Mouse (Mus musculus) right cerebral cortex, postnatal 36 days (tissue): ENCODE data around the gene Nploc4.

ENCODE experiments used
- DNase-seq, 2 experiments: peaks; one replicate each; pipeline ENCODE4 v3.0.0; 2022; ENCODE audit warnings: low spot score in 2 of 2, mixed read lengths in 1 of 2

Nploc4 gene

DNA sequence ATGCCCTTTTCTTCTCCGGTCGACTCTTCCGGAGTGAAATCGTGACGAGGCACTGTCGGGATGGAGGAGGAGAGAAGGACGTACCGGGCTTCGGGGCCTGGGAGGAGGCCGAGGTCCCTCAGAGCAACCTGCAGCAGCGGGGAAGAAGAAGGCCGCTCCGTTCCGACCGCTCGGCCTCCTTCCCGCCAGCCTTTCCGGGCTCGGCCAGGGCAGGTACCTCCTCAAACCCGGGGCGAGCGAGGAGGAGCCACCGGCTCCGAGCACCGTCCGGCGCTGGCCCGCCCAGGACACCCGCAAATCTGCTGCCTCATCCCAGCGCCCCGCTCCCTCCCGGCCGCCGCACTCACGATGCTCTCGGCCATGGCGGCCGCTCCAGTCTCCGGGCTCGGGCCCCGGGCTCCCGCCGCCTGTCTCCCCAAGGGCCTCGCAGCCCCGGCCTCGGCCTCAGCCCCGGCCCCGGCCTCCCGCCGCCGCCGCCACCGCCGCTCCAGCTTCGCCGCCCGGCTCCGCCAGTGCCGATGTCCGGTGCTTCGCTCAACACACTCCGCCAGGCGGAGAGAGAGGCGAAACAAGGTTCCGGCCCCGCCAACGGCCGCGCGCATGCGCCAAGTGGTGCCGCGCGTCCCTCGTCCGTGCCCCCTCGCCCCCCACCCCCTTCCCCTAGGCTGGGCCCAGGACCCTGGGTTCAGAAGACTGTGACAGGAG lies at the start of gene Nploc4:
TSS of gene Nploc4 (minus strand) at position 557 of the 705 bp plus-strand sequence.
- DNase-seq: peak; percentile 67 to 73

DNA sequence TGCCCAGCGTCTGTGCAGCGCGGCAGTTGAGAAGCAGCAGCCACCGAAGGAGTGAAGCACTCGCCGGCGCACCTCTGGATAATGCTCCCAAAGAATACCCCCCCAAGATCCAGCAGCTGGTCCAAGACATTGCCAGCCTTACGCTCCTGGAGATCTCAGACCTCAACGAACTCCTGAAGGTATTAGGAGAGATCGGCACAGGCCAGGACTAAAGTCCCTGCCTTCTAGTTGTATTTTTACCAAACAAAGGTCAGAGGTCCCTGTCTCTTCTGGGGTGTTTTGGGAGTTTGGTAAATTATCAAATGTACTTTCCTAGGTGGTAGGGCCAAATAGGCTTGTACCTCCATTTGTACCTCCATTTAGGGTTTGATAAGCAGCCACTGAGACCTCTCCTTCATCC lies 47.7 kb upstream of the Nploc4 start:
- no peak for DNase-seq

- peak; percentile 89 for DNase-seq
These were observed 46.9 kb upstream of the Nploc4 start, which contains the start of gene Mrpl12 for GRCm38 (mm10) chr11:120484265-120484981. Mrpl12 (plus strand) TSS chr11:120484613.

- DNase-seq: no peak
These were observed 46.0 kb upstream of the Nploc4 start for GRCm38 (mm10) chr11:120483448-120483934.

GRCm38 (mm10) chr11:120472052-120472451 lies 34.5 kb upstream of the Nploc4 start:
- no peak for DNase-seq

DNA sequence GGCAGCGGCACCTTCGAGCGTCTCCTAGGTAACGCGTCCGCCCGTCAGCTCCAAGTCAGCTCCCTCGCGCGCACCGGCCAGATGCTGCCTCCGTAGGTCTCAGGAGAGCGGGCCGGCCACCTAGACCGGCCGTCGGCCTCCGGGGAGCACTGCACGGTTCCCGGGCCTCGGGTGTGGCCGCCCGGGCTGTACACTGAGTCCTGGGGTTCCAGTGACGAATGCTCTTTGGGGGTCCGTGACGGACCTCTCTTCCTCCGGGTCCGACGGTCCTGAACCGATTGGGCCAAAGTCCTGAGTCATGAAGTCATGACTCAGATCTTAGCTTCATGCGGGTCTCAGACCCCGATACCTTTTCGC lies 30.2 kb upstream of the Nploc4 start:
- DNase-seq: no peak

- DNase-seq: peak; percentile 94 to 96
These were observed 29.7 kb upstream of the Nploc4 start, which contains the start of gene Arl16 for GRCm38 (mm10) chr11:120467051-120467735. Arl16 (minus strand) TSS chr11:120467607.

DNA sequence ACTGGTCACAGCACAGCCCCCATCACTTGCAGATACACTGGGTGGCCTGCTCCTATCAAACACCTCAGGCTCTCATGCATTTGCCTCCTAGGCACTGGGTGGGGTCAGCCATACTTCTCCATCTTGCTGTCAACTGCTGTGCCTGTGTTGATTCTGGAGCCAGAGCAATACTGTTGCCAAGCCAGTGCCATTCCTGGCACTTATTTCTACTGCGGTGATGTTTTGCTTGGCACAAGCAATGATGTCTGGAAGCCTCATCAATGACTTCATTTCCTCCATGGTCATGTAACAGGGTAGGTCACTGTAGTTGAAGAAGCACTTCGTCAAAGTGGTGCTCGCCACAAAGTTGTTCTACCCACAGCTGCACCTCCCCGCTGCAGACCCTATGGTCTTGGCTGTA lies 28.0 kb upstream of the Nploc4 start:
- DNase-seq: no peak

- no peak for DNase-seq
These were observed 26.9 kb upstream of the Nploc4 start for GRCm38 (mm10) chr11:120464365-120464764.

GRCm38 (mm10) chr11:120463536-120463935 lies 26.0 kb upstream of the Nploc4 start:
- DNase-seq: no peak

GRCm38 (mm10) chr11:120458847-120459597 lies 21.5 kb upstream of the Nploc4 start:
- DNase-seq: no peak

DNA sequence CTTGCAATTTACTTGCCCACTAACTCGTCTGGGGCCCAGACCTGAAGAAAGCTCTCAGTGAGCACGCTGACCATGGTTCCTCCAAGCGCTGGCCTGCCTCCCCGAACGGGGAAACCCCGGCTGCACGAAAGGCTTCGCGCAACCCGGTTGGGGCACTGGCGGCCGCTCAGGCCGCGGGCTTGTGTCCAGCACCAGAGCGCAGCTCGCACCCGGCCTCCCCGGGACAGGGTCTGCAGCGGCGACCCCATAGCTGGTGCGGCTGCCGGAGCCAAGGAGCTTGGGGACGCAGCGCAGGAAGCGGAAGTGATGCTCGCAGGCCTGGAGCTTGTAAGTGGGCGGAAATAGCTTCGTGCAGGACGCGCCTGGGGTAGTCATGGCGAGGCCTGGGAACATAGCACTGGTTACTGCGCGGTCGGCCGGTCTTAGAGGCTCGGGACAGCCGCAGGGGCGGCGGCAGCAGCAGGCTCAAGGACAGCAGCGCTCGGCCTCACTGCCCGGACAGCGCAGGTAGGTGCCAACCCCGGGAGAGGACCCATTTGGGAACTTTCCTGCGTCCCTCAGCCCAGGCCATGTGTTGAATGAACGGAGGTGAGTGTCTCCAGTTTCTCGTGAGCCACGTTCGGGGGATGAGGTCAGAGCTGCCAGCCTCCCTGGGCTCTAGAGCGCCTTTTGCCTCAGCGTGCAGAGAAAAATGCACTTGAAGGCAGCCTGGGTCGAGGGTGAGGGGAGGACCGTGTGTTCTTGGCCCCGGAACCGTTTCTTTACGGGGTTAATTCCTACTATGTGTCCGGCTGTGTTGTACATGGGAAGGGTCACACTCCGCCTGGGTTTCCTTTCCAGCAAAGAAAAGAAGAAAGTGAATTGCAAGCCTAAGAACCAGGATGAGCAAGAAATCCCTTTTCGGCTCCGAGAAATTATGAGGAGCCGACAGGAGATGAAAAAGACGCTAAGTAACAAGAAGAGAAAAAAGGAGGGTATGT lies 20.6 kb upstream of the Nploc4 start, which contains the start of the genes Oxld1 and Ccdc137:
TSS of gene Oxld1 (minus strand) at position 297 of the 980 bp plus-strand sequence.
TSS of gene Ccdc137 (plus strand) at position 344 of the 980 bp plus-strand sequence.
- DNase-seq: peak; percentile 59 to 75

GRCm38 (mm10) chr11:120457370-120457769 lies 19.9 kb upstream of the Nploc4 start:
- DNase-seq: no peak

DNA sequence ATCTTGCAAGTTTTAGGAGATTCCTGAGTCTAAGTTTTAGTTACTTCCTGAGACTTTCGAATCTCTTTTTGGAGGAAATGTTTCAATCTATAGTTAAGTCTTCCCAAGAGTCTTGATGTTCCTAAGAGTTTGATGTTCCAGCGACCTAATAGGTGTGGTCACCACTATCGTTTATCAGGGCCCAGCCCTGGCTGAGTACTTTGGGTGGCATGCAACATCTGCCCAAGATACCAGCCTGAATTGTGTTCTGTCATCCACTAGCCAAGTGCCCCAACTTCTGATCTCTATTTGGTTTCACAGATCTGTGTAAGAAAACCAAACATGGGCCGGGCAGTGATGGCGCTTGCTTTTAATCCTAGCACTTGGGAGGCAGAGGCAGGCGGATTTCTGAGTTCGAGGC lies 17.9 kb upstream of the Nploc4 start:
- DNase-seq: no peak

DNA sequence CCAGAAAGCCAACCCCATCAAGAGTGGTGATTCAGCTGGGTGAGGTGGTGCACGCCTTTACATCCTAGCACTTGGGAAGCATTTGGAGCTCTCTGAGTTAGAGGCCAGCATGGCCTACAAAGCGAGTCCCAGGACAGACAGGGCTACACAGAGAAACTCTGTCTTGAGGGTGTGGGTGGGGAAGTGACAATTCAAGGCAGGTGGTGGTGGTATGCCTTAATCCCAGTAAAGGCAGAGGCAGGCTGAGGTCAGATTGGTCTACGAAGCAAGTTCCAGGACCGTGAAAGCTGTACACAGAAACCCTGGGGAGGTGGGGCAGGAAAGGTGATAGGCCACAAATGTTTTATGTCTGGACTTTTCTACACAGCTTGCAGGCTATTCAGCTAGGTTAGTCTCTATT lies 17.5 kb upstream of the Nploc4 start:
- no peak for DNase-seq

DNA sequence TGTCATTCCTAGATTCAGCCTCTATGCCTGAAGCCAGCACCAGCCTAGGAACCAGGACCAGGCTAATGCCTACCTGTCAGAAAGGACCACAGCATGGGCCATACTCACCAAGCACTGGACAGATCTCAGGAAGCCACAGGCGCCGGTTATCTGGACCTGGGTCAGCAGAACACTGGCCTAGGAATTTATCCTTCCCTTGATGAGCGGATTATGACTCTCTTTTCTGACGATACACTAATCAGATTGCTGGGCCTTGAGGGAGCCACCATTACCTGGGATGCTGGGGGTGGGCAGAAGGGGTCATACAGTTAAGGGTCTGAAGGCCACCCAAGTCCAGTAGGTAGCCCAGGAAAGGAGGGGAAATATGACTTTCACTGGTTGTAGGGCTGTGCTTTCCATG lies 15.8 kb upstream of the Nploc4 start, which contains the start of gene Pde6g:
TSS of gene Pde6g (minus strand) at position 195 of the 400 bp plus-strand sequence.
- no peak for DNase-seq

- DNase-seq: no peak
These were observed 14.7 kb upstream of the Nploc4 start for GRCm38 (mm10) chr11:120452246-120452645.

DNA sequence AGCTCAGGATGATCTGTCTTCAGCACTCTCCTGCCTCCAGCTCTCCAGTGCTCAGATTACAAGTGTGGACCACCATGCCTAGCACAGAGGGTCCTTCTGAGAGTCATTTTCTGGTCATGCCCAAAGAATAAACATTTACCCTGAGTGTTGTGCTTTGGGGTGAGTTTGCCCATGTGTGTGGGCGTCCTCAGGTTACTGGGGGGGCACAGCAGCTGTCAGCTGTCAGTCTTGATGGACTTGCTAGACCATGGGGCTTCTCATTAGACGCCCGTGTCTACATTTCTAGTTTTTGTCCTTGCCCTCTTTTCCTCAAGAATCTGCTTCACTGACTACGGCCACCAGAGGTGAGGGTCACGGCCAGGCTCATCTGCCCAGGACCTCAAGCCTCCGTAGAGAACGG lies 9.7 kb upstream of the Nploc4 start:
- DNase-seq: no peak

DNA sequence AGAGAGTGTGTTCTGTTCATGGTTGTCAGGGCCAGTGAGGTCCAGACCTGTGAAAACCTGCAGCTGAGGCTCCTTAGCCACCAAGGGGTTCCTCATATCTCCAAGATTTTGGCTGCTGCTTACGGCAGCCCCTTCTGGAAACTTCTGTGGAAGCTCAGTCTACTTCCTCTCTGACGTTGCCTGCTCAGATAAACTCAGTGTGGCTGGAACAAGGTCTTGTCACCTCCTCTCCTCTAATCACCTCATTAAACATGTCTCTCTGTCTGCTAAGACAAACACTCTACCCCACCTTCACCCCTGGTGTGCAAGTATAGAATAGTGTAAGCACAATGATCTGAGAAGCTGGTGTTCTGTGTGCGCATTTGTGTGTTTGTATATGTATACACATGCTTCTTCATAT lies 8.0 kb upstream of the Nploc4 start:
- no peak for DNase-seq

GRCm38 (mm10) chr11:120444106-120444505 lies 6.6 kb upstream of the Nploc4 start:
- DNase-seq: no peak
